Mouse (Mus musculus): ENCODE data around the gene Macf1.

DNA sequence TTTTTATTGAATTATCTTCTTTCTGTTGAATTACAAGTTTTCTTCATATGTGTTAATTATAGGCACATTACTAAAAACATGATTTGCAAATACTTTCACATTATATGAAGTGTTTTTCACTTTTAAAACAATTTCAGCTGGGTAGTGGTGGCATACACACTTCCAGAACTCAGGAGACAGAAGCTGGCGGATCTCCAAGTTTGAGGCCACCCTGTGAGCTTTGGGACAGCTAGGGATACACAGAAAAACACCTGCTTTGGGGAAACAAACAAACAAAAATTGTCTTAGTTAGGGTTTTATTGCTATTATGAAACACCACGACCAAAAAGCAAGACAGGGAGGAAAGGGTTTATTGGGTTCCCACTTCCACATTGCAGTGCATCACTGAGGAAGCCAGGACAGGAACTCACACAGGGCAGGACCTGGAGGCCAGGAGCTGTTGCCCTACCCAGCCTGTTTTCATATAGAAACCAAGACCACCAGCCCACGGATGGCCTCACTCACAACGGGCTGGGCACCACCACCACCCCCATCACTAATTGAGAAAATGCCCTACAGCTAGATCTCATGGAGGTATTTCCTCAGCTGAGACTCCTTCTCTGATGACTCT lies 93.0 kb downstream of the Macf1 start:
- no peak for TF ChIP-seq CTCF (IDR thresholded peaks at IDR 0.05; ENCODE audit: extremely low read depth, insufficient read depth, low read length)
- no peak for TF ChIP-seq POLR2A (IDR thresholded peaks at IDR 0.05; ENCODE audit: extremely low read depth, insufficient read depth, low read length)
